ENCODE assay signal across 8 mouse cellular contexts in the genomic region with DNA sequence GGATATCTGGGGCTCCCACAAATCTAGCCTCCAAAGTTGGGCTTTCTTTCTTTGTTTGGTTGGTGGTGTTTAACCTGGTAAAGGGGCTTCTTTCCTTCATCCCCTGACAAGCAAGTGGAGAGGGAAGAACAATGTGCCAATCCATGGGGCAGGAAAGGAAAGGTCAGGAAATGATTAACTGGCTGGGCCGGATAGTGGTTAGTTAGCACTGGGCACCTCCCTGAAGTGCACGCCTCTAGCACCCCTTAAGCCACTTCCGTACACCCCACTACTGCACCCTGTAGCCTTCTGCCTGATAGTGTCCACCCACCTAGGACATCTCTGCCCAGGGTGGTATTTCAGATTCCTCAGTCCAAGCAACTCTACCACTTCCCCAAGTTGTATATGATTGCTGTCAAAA. TPM values are rescaled to one million over a fixed set of nuclear protein-coding genes. Genes with fewer than 3 reads are reported as not detected.
A peak's percentile ranks its signal among the peaks of the same experiment; 100 is the strongest.
DNase-seq lines count a peak whose midpoint lies in the region; ATAC-seq and TF ChIP-seq lines count a peak whose summit lies in the region.

No protein-coding gene starts in this region.

- peak overlapping the region; percentile 100; the same call in 1 of the 2 replicates for H3K9ac ChIP-seq in intestine, postnatal 0 days (ENCODE audit: low read depth, low read length)
- H3K9ac ChIP-seq in liver, postnatal 0 days (replicated peaks): peak overlapping the region; percentile 64

- TF ChIP-seq EP300 in liver, postnatal 0 days (IDR thresholded peaks at IDR 0.05; ENCODE audit: low read depth): no peak

- H3K4me1 ChIP-seq in heart, embryonic 10.5 days: peaks cover 62% of the 10 kb centered on the region
- peaks cover 41% of the 10 kb centered on the region for H3K4me1 ChIP-seq in E14TG2a.4 (replicated peaks; ENCODE audit: low read depth, low read length)
- H3K4me1 ChIP-seq in intestine, postnatal 0 days (replicated peaks; ENCODE audit: control insufficient read depth, insufficient read depth, low read length): peaks cover 9% of the 10 kb centered on the region
- peaks cover 59% of the 10 kb centered on the region for H3K4me1 ChIP-seq in liver, postnatal 0 days (ENCODE audit: insufficient read depth)

- intact Hi-C loops in heart, postnatal 25 days (cut with DNase I): loop anchor here (5.0 kb wide), 1 partner anchor 82 kb away; the partner anchor contains the start of gene Fbxl22

- ATAC-seq in intestine, postnatal 0 days: no peak
- no peak for ATAC-seq in liver, postnatal 0 days

- no peak for TF ChIP-seq CTCF in E14TG2a.4 (conservative IDR thresholded peaks at IDR 0.05; ENCODE audit: low read length)
- TF ChIP-seq CTCF in intestine, postnatal 0 days (IDR thresholded peaks at IDR 0.05; ENCODE audit: low read depth): no peak
- TF ChIP-seq CTCF in liver, postnatal 0 days (IDR thresholded peaks at IDR 0.05; ENCODE audit: low read depth): no peak

- no peaks in the 10 kb centered on the region; the same call in none of the 2 replicates for H3K27me3 ChIP-seq in heart, embryonic 10.5 days (ENCODE audit: insufficient read depth, poor library complexity, severe bottlenecking)
- peaks cover 60% of the 10 kb centered on the region for H3K27me3 ChIP-seq in E14TG2a.4 (ENCODE audit: insufficient read depth, low read length)
- no peaks in the 10 kb centered on the region for H3K27me3 ChIP-seq in intestine, postnatal 0 days (replicated peaks; ENCODE audit: control insufficient read depth, insufficient read depth, low read length)
- no peaks in the 10 kb centered on the region for H3K27me3 ChIP-seq in liver, postnatal 0 days (ENCODE audit: insufficient read depth, low read length)

- 72% methylated on average over 3 of the region's 3 CpGs for WGBS in heart, embryonic 10.5 days
- WGBS in intestine, postnatal 0 days: 37% methylated on average over 3 of the region's 3 CpGs
- WGBS in liver, postnatal 0 days (ENCODE audit: insufficient replicate concordance): 46% methylated on average over 3 of the region's 3 CpGs

- no peaks in the 10 kb centered on the region for H3K9me3 ChIP-seq in heart, embryonic 10.5 days
- H3K9me3 ChIP-seq in E14TG2a.4 (ENCODE audit: low read length): no peaks in the 10 kb centered on the region
- no peaks in the 10 kb centered on the region for H3K9me3 ChIP-seq in intestine, postnatal 0 days (ENCODE audit: control insufficient read depth)
- H3K9me3 ChIP-seq in liver, postnatal 0 days (ENCODE audit: low read length): no peaks in the 10 kb centered on the region

- H3K4me2 ChIP-seq in intestine, postnatal 0 days (replicated peaks; ENCODE audit: low read depth): peak overlapping the region; percentile 79
- peak overlapping the region; percentile 85 for H3K4me2 ChIP-seq in liver, postnatal 0 days (ENCODE audit: low read depth, low read length)

- H3K4me3 ChIP-seq in heart, embryonic 10.5 days: peak overlapping the region; percentile 93
- peak overlapping the region; percentile 86; the same call in 1 of the 2 replicates for H3K4me3 ChIP-seq in E14TG2a.4 (replicated peaks; ENCODE audit: low read length)
- H3K4me3 ChIP-seq in intestine, postnatal 0 days (ENCODE audit: low read depth, low read length): peak overlapping the region; percentile 97; the same call in 1 of the 2 replicates
- peak overlapping the region; percentile 88 for H3K4me3 ChIP-seq in liver, postnatal 0 days (ENCODE audit: low read depth, low read length)

- H3K27ac ChIP-seq in heart, embryonic 10.5 days: peak overlapping the region; percentile 99; the same call in 1 of the 2 replicates
- peak overlapping the region; percentile 99 for H3K27ac ChIP-seq in intestine, postnatal 0 days (ENCODE audit: low read depth, low read length)
- H3K27ac ChIP-seq in liver, postnatal 0 days (ENCODE audit: low read depth): peak overlapping the region; percentile 99

- no peaks in the 10 kb centered on the region for H3K36me3 ChIP-seq in heart, embryonic 10.5 days
- H3K36me3 ChIP-seq in E14TG2a.4 (ENCODE audit: insufficient read depth, low read length): no peaks in the 10 kb centered on the region
- no peaks in the 10 kb centered on the region for H3K36me3 ChIP-seq in intestine, postnatal 0 days (ENCODE audit: control insufficient read depth, insufficient read depth)
- H3K36me3 ChIP-seq in liver, postnatal 0 days (replicated peaks; ENCODE audit: insufficient read depth, low read length): no peaks in the 10 kb centered on the region

- no peak for DNase-seq in heart, embryonic 10.5 days (ENCODE audit: low spot score)
- DNase-seq in heart, postnatal 25 days (ENCODE audit: low spot score): no peak
- peak; percentile 36 for DNase-seq in liver, postnatal 0 days
- DNase-seq in left cerebral cortex, adult 8-10 months (ENCODE audit: low spot score in 2 of 2): no peak
- DNase-seq in cerebellum, adult 9-11 months: no peak
- no peak for DNase-seq in layer of hippocampus, adult 18-20 months (ENCODE audit: low spot score in 2 of 2)

RNA-seq across cellular contexts. Expression of gene Usp3, which starts 1.1 kb away (rescaled TPM):
- polyA plus RNA-seq in heart, embryonic 10.5 days (2016; fragmentation: Nextera tagmentation; extraction: Ambion mirVana): 46.7 TPM in 2 replicates
- total RNA-seq in heart, postnatal 25 days (2021): 10 to 100 TPM; 19.0 to 24.4 TPM
- polyA plus RNA-seq in intestine, postnatal 0 days (2015; fragmentation: Nextera tagmentation; extraction: Ambion mirVana): 63.5 and 70.3 TPM in 2 replicates
- 19.8 and 21.6 TPM in 2 replicates for polyA plus RNA-seq in liver, postnatal 0 days (2015; fragmentation: Nextera tagmentation; extraction: Ambion mirVana)
- 10 to 100 TPM; 36.1 to 50.1 (median 42.7) TPM for total RNA-seq in left cerebral cortex, adult 8-10 months (2022)
- 10 to 100 TPM; 38.7 to 42.0 TPM for total RNA-seq in layer of hippocampus, adult 18-20 months (2021)
